Comparison of ENCODE assay signal across 8 mouse cellular contexts in genomic region chr6:30896195-30896985, GRCm38 (mm10). TPM values are rescaled to one million over a fixed set of nuclear protein-coding genes. Genes with fewer than 3 reads are reported as not detected.
DNase-seq lines count a peak whose midpoint lies in the region; ATAC-seq lines count a peak whose summit lies in the region.

Gene Copg2 (minus strand): TSS chr6:30896794.

- 1% methylated on average over 70 of the region's 83 CpGs for WGBS in heart, embryonic 13.5 days
- 5% methylated on average over 63 of the region's 83 CpGs for WGBS in liver, embryonic 12.5 days (ENCODE audit: insufficient replicate concordance)
- under 1% methylated on average over 63 of the region's 83 CpGs for WGBS in stomach, embryonic 15.5 days

- H3K9me3 ChIP-seq in heart, embryonic 13.5 days = no peaks in the 10 kb centered on the region
- H3K9me3 ChIP-seq in liver, embryonic 12.5 days (replicated peaks) = no peaks in the 10 kb centered on the region
- no peaks in the 10 kb centered on the region for H3K9me3 ChIP-seq in stomach, embryonic 15.5 days

- peak; percentile 96 for DNase-seq in CD4-positive helper T cell, adult 2 months (ENCODE audit: low read depth, low spot score)
- DNase-seq in brain, embryonic 18.5 days (ENCODE audit: low read depth, low spot score) = peak; percentile 80
- DNase-seq in kidney, postnatal 10 days = peak; percentile 97
- peak; percentile 91 to 95 for DNase-seq in natural killer cell, adult 2 months (ENCODE audit: low spot score in 2 of 2)

- peak within 1 kb of the TSS; percentile 82 for H3K4me3 ChIP-seq in heart, embryonic 13.5 days
- peak within 1 kb of the TSS; percentile 83 for H3K4me3 ChIP-seq in liver, embryonic 12.5 days
- H3K4me3 ChIP-seq in stomach, embryonic 15.5 days (replicated peaks) = peak within 1 kb of the TSS; percentile 85

- no peaks in the 10 kb centered on the region; the same call in 1 of the 2 replicates for H3K36me3 ChIP-seq in heart, embryonic 13.5 days
- H3K36me3 ChIP-seq in liver, embryonic 12.5 days = no peaks in the 10 kb centered on the region
- no peaks in the 10 kb centered on the region for H3K36me3 ChIP-seq in stomach, embryonic 15.5 days

- peaks cover 14% of the 10 kb centered on the region for H3K4me1 ChIP-seq in heart, embryonic 13.5 days
- H3K4me1 ChIP-seq in liver, embryonic 12.5 days = peaks cover 26% of the 10 kb centered on the region
- peaks cover 3% of the 10 kb centered on the region; the same call in 1 of the 2 replicates for H3K4me1 ChIP-seq in stomach, embryonic 15.5 days

- H3K27me3 ChIP-seq in heart, embryonic 13.5 days (replicated peaks) = no peaks in the 10 kb centered on the region
- no peaks in the 10 kb centered on the region for H3K27me3 ChIP-seq in liver, embryonic 12.5 days (replicated peaks)
- H3K27me3 ChIP-seq in stomach, embryonic 15.5 days (replicated peaks) = no peaks in the 10 kb centered on the region

- H3K9ac ChIP-seq in heart, embryonic 13.5 days = peak within 1 kb of the TSS; percentile 92
- H3K9ac ChIP-seq in liver, embryonic 12.5 days = peak within 1 kb of the TSS; percentile 87
- H3K9ac ChIP-seq in stomach, embryonic 15.5 days = peak within 1 kb of the TSS; percentile 61

- peak; percentile 99 for ATAC-seq in erythroid progenitor cell, adult 5-6 weeks (replicated peaks; ENCODE audit: low FRiP score, poor library complexity, severe bottlenecking)
- peak; percentile 99 for ATAC-seq in heart, embryonic 13.5 days (ENCODE audit: extremely low read depth, insufficient number of reproducible peaks, low FRiP score, low TSS enrichment)
- ATAC-seq in liver, embryonic 12.5 days = peak; percentile 98
- peak; percentile 99 for ATAC-seq in stomach, embryonic 15.5 days (ENCODE audit: insufficient read depth, low FRiP score, low read depth)

- H3K4me2 ChIP-seq in heart, embryonic 13.5 days = peak within 1 kb of the TSS; percentile 79
- H3K4me2 ChIP-seq in liver, embryonic 12.5 days = peak within 1 kb of the TSS; percentile 78
- H3K4me2 ChIP-seq in stomach, embryonic 15.5 days = peak within 1 kb of the TSS; percentile 63

- peak within 1 kb of the TSS; percentile 97 for H3K27ac ChIP-seq in heart, embryonic 13.5 days (replicated peaks)
- peak within 1 kb of the TSS; percentile 93 for H3K27ac ChIP-seq in liver, embryonic 12.5 days
- H3K27ac ChIP-seq in stomach, embryonic 15.5 days = peak within 1 kb of the TSS; percentile 98

RNA-seq across cellular contexts. Expression of gene Copg2, which starts in this region (rescaled TPM):
- 12.6 and 18.0 TPM in 2 replicates for total RNA-seq in erythroid progenitor cell, adult 5-6 weeks (2015; ENCODE audit: low replicate concordance)
- 7.0 and 10.0 TPM in 2 replicates for total RNA-seq in erythroid progenitor cell, adult 5-6 weeks (2017; ENCODE audit: low replicate concordance)
- polyA plus RNA-seq in heart, embryonic 13.5 days (2015; fragmentation: Nextera tagmentation; extraction: Ambion mirVana) = 19.9 and 22.5 TPM in 2 replicates
- 10.4 and 10.5 TPM in 2 replicates for polyA plus RNA-seq in liver, embryonic 12.5 days (2016; fragmentation: Nextera tagmentation; extraction: Ambion mirVana)
- 18.0 and 18.2 TPM in 2 replicates for polyA plus RNA-seq in stomach, embryonic 15.5 days (2015; fragmentation: Nextera tagmentation; extraction: Ambion mirVana)

Comparison
In these comparisons a context has a peak if more than half of its experiments do, and no peak if none do; other contexts are left out.
1. Peak in every context shown above with its lines: DNase-seq, ATAC-seq, H3K4me3 ChIP-seq and H3K27ac ChIP-seq.